ENCODE assay signal across 10 mouse cellular contexts in genomic region chr2:64095561-64095960, GRCm38 (mm10). TPM values are rescaled to one million over a fixed set of nuclear protein-coding genes. Genes with fewer than 3 reads are reported as not detected.
DNase-seq lines count a peak whose midpoint lies in the region; ATAC-seq and TF ChIP-seq lines count a peak whose summit lies in the region.
"Had no signal": no experiment of that assay in that cellular context is flagged by ENCODE, and none has a peak within 500 bp of the region (broad histone marks: within the 10 kb centered on the region; RNA-seq: fewer than 3 reads in every experiment).

No protein-coding gene starts in this region.

- H3K4me3 ChIP-seq in lung, embryonic 14.5 days (ENCODE audit: low read depth, low read length), result peak overlapping the region; percentile 11; the same call in 1 of the 2 replicates
- H3K4me3 ChIP-seq in heart, postnatal 0 days (ENCODE audit: low read depth, low read length), result peak overlapping the region; percentile 95
- 0 out of 2 replicates have a peak overlapping the region, but pooled peaks have one; percentile 10 for H3K4me3 ChIP-seq in liver, embryonic 11.5 days (ENCODE audit: low read depth, low read length)
- H3K4me3 ChIP-seq in stomach, embryonic 14.5 days (ENCODE audit: low read depth, low read length), result peak overlapping the region; percentile 1; the same call in 1 of the 2 replicates

- no peaks in the 10 kb centered on the region for H3K27me3 ChIP-seq in lung, embryonic 14.5 days (ENCODE audit: insufficient read depth, low read length)
- no peaks in the 10 kb centered on the region for H3K27me3 ChIP-seq in heart, postnatal 0 days (ENCODE audit: control insufficient read depth, insufficient read depth, low read length)
- H3K27me3 ChIP-seq in liver, embryonic 11.5 days (replicated peaks; ENCODE audit: control insufficient read depth, insufficient read depth, low read length), result peaks cover 12% of the 10 kb centered on the region
- no peaks in the 10 kb centered on the region for H3K27me3 ChIP-seq in stomach, embryonic 14.5 days (ENCODE audit: control insufficient read depth, insufficient read depth, low read length)

- 34% methylated on average over 5 of the region's 5 CpGs for WGBS in lung, embryonic 14.5 days
- WGBS in heart, postnatal 0 days, result 40% methylated on average over 5 of the region's 5 CpGs
- 49% methylated on average over 5 of the region's 5 CpGs for whole genome bisulfite sequencing in liver, embryonic 11.5 days
- 31% methylated on average over 5 of the region's 5 CpGs for WGBS in stomach, embryonic 14.5 days

- no peak for ATAC-seq in lung, embryonic 14.5 days (ENCODE audit: insufficient read depth)
- no peak for ATAC-seq in heart, postnatal 0 days (ENCODE audit: insufficient read depth, low read depth)
- ATAC-seq in liver, embryonic 11.5 days (replicated peaks; ENCODE audit: low FRiP score), result no peak
- ATAC-seq in stomach, embryonic 14.5 days (ENCODE audit: insufficient number of reproducible peaks, insufficient read depth, low FRiP score, low read depth), result no peak

- H3K9me3 ChIP-seq in lung, embryonic 14.5 days (ENCODE audit: low read depth, low read length), result no peaks in the 10 kb centered on the region
- H3K9me3 ChIP-seq in heart, postnatal 0 days (replicated peaks; ENCODE audit: control insufficient read depth, low read length), result no peaks in the 10 kb centered on the region
- no peaks in the 10 kb centered on the region for H3K9me3 ChIP-seq in liver, embryonic 11.5 days (ENCODE audit: control insufficient read depth, low read length)
- no peaks in the 10 kb centered on the region for H3K9me3 ChIP-seq in stomach, embryonic 14.5 days (ENCODE audit: control insufficient read depth, low read depth, low read length)

- H3K4me1 ChIP-seq in lung, embryonic 14.5 days (ENCODE audit: insufficient read depth), result no peaks in the 10 kb centered on the region; the same call in 1 of the 2 replicates
- 0 out of 2 replicates have a peak, but pooled peaks cover 5% of the 10 kb centered on the region for H3K4me1 ChIP-seq in heart, postnatal 0 days (ENCODE audit: control insufficient read depth, insufficient read depth)
- no peaks in the 10 kb centered on the region for H3K4me1 ChIP-seq in liver, embryonic 11.5 days (replicated peaks; ENCODE audit: control insufficient read depth, insufficient read depth, low read length)
- H3K4me1 ChIP-seq in stomach, embryonic 14.5 days (ENCODE audit: control insufficient read depth, insufficient read depth, low read length), result no peaks in the 10 kb centered on the region; the same call in 1 of the 2 replicates

- DNase-seq in lung, embryonic 14.5 days, result no peak
- no peak for DNase-seq in lung, postnatal 14 days
- DNase-seq in heart, postnatal 0 days (ENCODE audit: low spot score), result peak; percentile 43
- no peak for DNase-seq in liver, embryonic 11.5 days (ENCODE audit: low spot score)
- no peak for DNase-seq in urinary bladder, adult 18-20 months (ENCODE audit: low spot score in 2 of 2)
- DNase-seq in frontal cortex, postnatal 14 days (ENCODE audit: low spot score in 2 of 2), result no peak
- no peak for DNase-seq in cerebellum, adult 11 months
- DNase-seq: left cerebral cortex, postnatal 4 days had no signal

- TF ChIP-seq EP300 in heart, postnatal 0 days (IDR thresholded peaks at IDR 0.05; ENCODE audit: low read depth), result no peak

- H3K4me2 ChIP-seq in lung, embryonic 14.5 days, result peak overlapping the region; percentile 53
- peak overlapping the region; percentile 70 for H3K4me2 ChIP-seq in heart, postnatal 0 days (ENCODE audit: low read depth, low read length)
- H3K4me2 ChIP-seq in liver, embryonic 11.5 days, result peak overlapping the region; percentile 54
- H3K4me2 ChIP-seq in stomach, embryonic 14.5 days (replicated peaks; ENCODE audit: low read depth, low read length), result peak overlapping the region; percentile 19

- no peak overlapping the region; the same call in 1 of the 2 replicates for H3K9ac ChIP-seq in lung, embryonic 14.5 days
- H3K9ac ChIP-seq in heart, postnatal 0 days (replicated peaks; ENCODE audit: low read depth, low read length), result peak overlapping the region; percentile 96
- no peak overlapping the region for H3K9ac ChIP-seq in liver, embryonic 11.5 days (ENCODE audit: low read depth, low read length)
- H3K9ac ChIP-seq in stomach, embryonic 14.5 days (replicated peaks; ENCODE audit: low read depth, low read length), result no peak overlapping the region

- TF ChIP-seq CTCF in lung, embryonic 14.5 days (IDR thresholded peaks at IDR 0.05; ENCODE audit: low read depth), result no peak
- no peak for TF ChIP-seq CTCF in heart, postnatal 0 days (IDR thresholded peaks at IDR 0.05; ENCODE audit: low read depth)

- H3K27ac ChIP-seq in lung, embryonic 14.5 days (ENCODE audit: low read depth), result no peak overlapping the region
- peak overlapping the region; percentile 41 for H3K27ac ChIP-seq in heart, postnatal 0 days (ENCODE audit: low read depth)
- H3K27ac ChIP-seq in liver, embryonic 11.5 days (ENCODE audit: low read depth, low read length), result no peak overlapping the region
- no peak overlapping the region for H3K27ac ChIP-seq in stomach, embryonic 14.5 days (ENCODE audit: low read length)

- H3K36me3 ChIP-seq in lung, embryonic 14.5 days (ENCODE audit: insufficient read depth), result no peaks in the 10 kb centered on the region
- no peaks in the 10 kb centered on the region for H3K36me3 ChIP-seq in heart, postnatal 0 days (replicated peaks; ENCODE audit: control insufficient read depth, insufficient read depth, low read length)
- H3K36me3 ChIP-seq in liver, embryonic 11.5 days (ENCODE audit: control insufficient read depth, insufficient read depth, low read length), result no peaks in the 10 kb centered on the region
- no peaks in the 10 kb centered on the region for H3K36me3 ChIP-seq in stomach, embryonic 14.5 days (ENCODE audit: control insufficient read depth, insufficient read depth, low read length)
- H3K36me3 ChIP-seq: G1E had no signal

RNA-seq across cellular contexts. Expression of gene Fign, which starts 2.3 kb away (rescaled TPM):
- 4.6 and 5.1 TPM in 2 replicates for polyA plus RNA-seq in lung, embryonic 14.5 days (2014; fragmentation: Nextera tagmentation; extraction: Ambion mirVana)
- total RNA-seq in heart, postnatal 0 days (2014; rRNA removed; ENCODE audit: low replicate concordance), result 5.2 and 12.8 TPM in 2 replicates
- polyA plus RNA-seq in heart, postnatal 0 days (2015; fragmentation: Nextera tagmentation; extraction: Ambion mirVana), result 5.4 and 6.4 TPM in 2 replicates
- 4.8 and 7.2 TPM in 2 replicates for polyA plus RNA-seq in liver, embryonic 11.5 days (2014; fragmentation: Nextera tagmentation; extraction: Ambion mirVana)
- 4.2 and 5.3 TPM in 2 replicates for polyA plus RNA-seq in stomach, embryonic 14.5 days (2014; fragmentation: Nextera tagmentation; extraction: Ambion mirVana)
- polyA plus RNA-seq: G1E had no signal

Comparison
In these comparisons a context has a peak if more than half of its experiments do, and no peak if none do; other contexts are left out.
1. H3K4me2 ChIP-seq: peak in every context shown above with its lines; median percentile 70 in heart, postnatal 0 days; 54 in liver, embryonic 11.5 days; 53 in lung, embryonic 14.5 days; 19 in stomach, embryonic 14.5 days.
2. H3K4me3 ChIP-seq: peak in every context shown above with its lines; median percentile 95 in heart, postnatal 0 days; 11 in lung, embryonic 14.5 days; 10 in liver, embryonic 11.5 days; 1 in stomach, embryonic 14.5 days.